Mouse (Mus musculus) CH12.LX (cell line): ENCODE results near the gene Xylb. TPM values are rescaled to one million over a fixed set of nuclear protein-coding genes. Genes with fewer than 3 reads are reported as not detected.
"Not testable (repeated sequence)": the region's sequence is repeated elsewhere in the genome, so short reads cannot be mapped to it uniquely, and the experiment has no call there.

ENCODE experiments used
- DNase-seq: peaks from one replicate; pipeline ENCODE4 v3.0.0-alpha.2; 2013; ENCODE audit errors: extremely low read depth
- H3K27ac ChIP-seq: 2 replicates; pipeline ENCODE4 v1.5.1; 2012; ENCODE audit warnings: low read depth, mild to moderate bottlenecking, control low read depth, moderate library complexity; ENCODE audit not compliant: insufficient read depth
- H3K27me3 ChIP-seq: replicated peaks from 2 replicates; pipeline ENCODE3; 2012; ENCODE audit warnings: inconsistent platforms
- H3K36me3 ChIP-seq, 2 experiments: replicated peaks in 1 of 2; 2 replicates each; pipeline versions ENCODE3 to v1.6.1; 2012; ENCODE audit warnings: inconsistent platforms in 1 of 2, low read length in 1 of 2, mild to moderate bottlenecking in 1 of 2, mixed read lengths in 1 of 2, moderate library complexity in 1 of 2; ENCODE audit not compliant: control insufficient read depth in 1 of 2, insufficient read depth in 1 of 2
- H3K4me1 ChIP-seq, 2 experiments: 2 replicates each; pipeline ENCODE4 v1.6.1; 2012; ENCODE audit warnings: inconsistent platforms in 1 of 2, moderate library complexity in 1 of 2; ENCODE audit not compliant: insufficient read depth in 2 of 2, control insufficient read depth in 1 of 2
- H3K4me2 ChIP-seq: 2 replicates; pipeline ENCODE4 v1.6.1; 2012; ENCODE audit warnings: low read depth, mild to moderate bottlenecking, control low read depth; ENCODE audit not compliant: poor library complexity, insufficient read depth, severe bottlenecking
- H3K4me3 ChIP-seq, 3 experiments: fragments of 150-350 bp in 1 of 3; sonication (generic) in 1 of 3; replicated peaks in 1 of 3; 2 replicates each; pipeline versions ENCODE3 to v1.5.1; 2011 to 2012; ENCODE audit warnings: low read depth in 2 of 3, low read length in 2 of 3, mild to moderate bottlenecking in 2 of 3, moderate library complexity in 2 of 3, control low read depth in 1 of 3, improper control_type of control experiment in 1 of 3, inconsistent platforms in 1 of 3, mixed read lengths in 1 of 3; ENCODE audit not compliant: poor library complexity in 1 of 3
- H3K79me2 ChIP-seq: replicated peaks from 2 replicates; pipeline ENCODE4 v1.6.1; 2012; ENCODE audit warnings: mild to moderate bottlenecking, moderate library complexity; ENCODE audit not compliant: control insufficient read depth, poor library complexity, insufficient read depth, severe bottlenecking; ENCODE audit errors: extremely low read depth
- H3K9ac ChIP-seq: 2 replicates; pipeline ENCODE4 v1.6.1; 2012; ENCODE audit warnings: low read depth, mild to moderate bottlenecking, control low read depth, moderate library complexity; ENCODE audit not compliant: insufficient read depth
- H3K9me3 ChIP-seq: replicated peaks from 2 replicates; pipeline ENCODE3; 2012; ENCODE audit warnings: low read length, inconsistent platforms, mixed read lengths
- CTCF ChIP-seq, 2 experiments: IDR thresholded peaks in 1 of 2; conservative IDR thresholded peaks in 1 of 2; 2 replicates each; pipeline ENCODE4 v1.5.1; 2011 to 2012; ENCODE audit warnings: low read depth in 2 of 2, low read length in 2 of 2, improper control_type of control experiment in 1 of 2, inconsistent platforms in 1 of 2, mild to moderate bottlenecking in 1 of 2, moderate library complexity in 1 of 2
- E2F4 ChIP-seq: IDR thresholded peaks from 2 replicates; pipeline ENCODE4 v1.6.1; 2011; ENCODE audit warnings: low read depth, low read length, improper control_type of control experiment; ENCODE audit not compliant: insufficient replicate concordance
- ETS1 ChIP-seq: conservative IDR thresholded peaks from 2 replicates; pipeline ENCODE4 v1.6.1; 2012; ENCODE audit warnings: low read depth, mild to moderate bottlenecking, inconsistent platforms, low read length, improper control_type of control experiment, moderate library complexity
- JUN ChIP-seq: IDR thresholded peaks from 2 replicates; pipeline ENCODE4 v1.6.1; 2011; ENCODE audit warnings: low read depth, mild to moderate bottlenecking, low read length, improper control_type of control experiment, moderate library complexity; ENCODE audit not compliant: insufficient read depth
- JUND ChIP-seq: conservative IDR thresholded peaks from 2 replicates; pipeline ENCODE4 v1.6.1; 2011; ENCODE audit warnings: low read depth, low read length, improper control_type of control experiment
- KAT2A ChIP-seq: IDR thresholded peaks from 2 replicates; pipeline ENCODE4 v1.6.1; 2012; ENCODE audit warnings: low read length, improper control_type of control experiment, inconsistent platforms; ENCODE audit not compliant: insufficient replicate concordance
- MAFK ChIP-seq: IDR thresholded peaks from 2 replicates; pipeline ENCODE4 v1.6.1; 2011; ENCODE audit warnings: low read length, improper control_type of control experiment; ENCODE audit not compliant: insufficient replicate concordance
- MAZ ChIP-seq: IDR thresholded peaks from 2 replicates; pipeline ENCODE4 v1.6.1; 2012; ENCODE audit warnings: low read depth, mild to moderate bottlenecking, inconsistent platforms, low read length, improper control_type of control experiment, moderate library complexity
- NRF1 ChIP-seq: IDR thresholded peaks from 2 replicates; pipeline ENCODE4 v1.6.1; 2014; ENCODE audit warnings: low read depth, mild to moderate bottlenecking, inconsistent platforms, low read length, improper control_type of control experiment, moderate library complexity
- POLR2AphosphoS2 ChIP-seq: IDR thresholded peaks from 2 replicates; pipeline ENCODE4 v1.6.1; 2011; ENCODE audit warnings: low read depth, low read length, improper control_type of control experiment
- SMC3 ChIP-seq: IDR thresholded peaks from 2 replicates; pipeline ENCODE4 v1.6.1; 2011; ENCODE audit warnings: low read depth, low read length, improper control_type of control experiment
- TBP ChIP-seq: conservative IDR thresholded peaks from 2 replicates; pipeline ENCODE4 v1.6.1; 2011; ENCODE audit warnings: low read depth, low read length, improper control_type of control experiment
- TCF12 ChIP-seq: IDR thresholded peaks from 2 replicates; pipeline ENCODE4 v1.6.1; 2014; ENCODE audit warnings: low read depth, mild to moderate bottlenecking, inconsistent platforms, low read length, improper control_type of control experiment
- UBTF ChIP-seq: IDR thresholded peaks from 2 replicates; pipeline ENCODE4 v1.6.1; 2012; ENCODE audit warnings: low read depth, mild to moderate bottlenecking, inconsistent platforms, low read length, improper control_type of control experiment, moderate library complexity
- dilution Hi-C: fragments of 300-500 bp; cut with MboI; formaldehyde crosslinking; loops from 2 replicates; pipeline ENCODE4 v1.14.3; 2020; ENCODE audit warnings: low sequenced_read_pairs; ENCODE audit not compliant: extremely low pct_unique_long_range_greater_than_20kb, extremely low pct_ligation_motif_present
- in situ Hi-C: fragments of 300-500 bp; cut with MboI; formaldehyde crosslinking; loops from 3 replicates; pipeline ENCODE4 v1.14.3; 2019; ENCODE audit warnings: low sequenced_read_pairs, low pct_ligation_motif_present, low pct_unique_long_range_greater_than_20kb, mixed read lengths
- polyA plus RNA-seq: library from polyadenylated mRNA; unstranded; fragments of >175 nt; gene quantifications from 2 replicates; pipeline ENCODE4 v1.2.1, GENCODE M21; 2012; ENCODE audit warnings: low read depth; ENCODE audit not compliant: insufficient read length
- total RNA-seq, 2 experiments: library from RNA; depleted of rRNA; stranded (reverse); fragments of 300-350 nt in 1 of 2; fragments of >200 nt in 1 of 2; gene quantifications; 2 replicates each; pipeline ENCODE4 v1.2.3; 2012 to 2014

Gene Xylb
- total and polyA plus RNA-seq, 3 experiments: 2.5 to 7.1 (median 4.8) TPM

GRCm38 (mm10) chr9:119370770-119371169, 13.6 kb downstream of the Xylb start:
- TF ChIP-seq SMC3 (peak; percentile 14; the same call in 1 of the 2 replicates), CTCF (conservative IDR thresholded peaks at IDR 0.05 in 1 of 2, IDR thresholded peaks at IDR 0.05 in 1 of 2; ENCODE audit: low read depth in 2 of 2, low read length in 2 of 2) (peak in 1 of 2 experiments; percentile 54; a peak in 2 of 4 replicates)
- dilution Hi-C loops, H3K9ac ChIP-seq, H3K4me2 ChIP-seq, H3K4me3 ChIP-seq, H3K79me2 ChIP-seq, H3K27me3 ChIP-seq, in situ Hi-C loops, H3K27ac ChIP-seq, H3K4me1 ChIP-seq, DNase-seq, H3K9me3 ChIP-seq: not testable (repeated sequence)
- H3K36me3 ChIP-seq: peaks cover 26 to 37% of the 10 kb centered on the region in 2 experiments

- DNase-seq: no peak
- in situ Hi-C loops (no loop called here), dilution Hi-C loops (no loop called here)
- Histone ChIP-seq H3K4me2 (no peak overlapping the region), H3K27me3 (no peaks in the 10 kb centered on the region), H3K4me1 (0 out of 4 replicates have a peak, but pooled peaks cover 0 to 3% of the 10 kb centered on the region in 2 experiments), H3K9me3 (no peaks in the 10 kb centered on the region), H3K4me3 (no peak overlapping the region), H3K27ac (no peak overlapping the region), H3K36me3 (peaks cover 26 to 35% of the 10 kb centered on the region in 2 experiments), H3K9ac (no peak overlapping the region), H3K79me2 (no peaks in the 10 kb centered on the region)
- no peak for TF ChIP-seq MAFK
- TF ChIP-seq TCF12: no peak
- no peak for TF ChIP-seq JUND
- no peak for TF ChIP-seq JUN
- no peak for TF ChIP-seq TBP
- TF ChIP-seq UBTF: no peak
These were observed 14.1 kb downstream of the Xylb start for GRCm38 (mm10) chr9:119371251-119371650.

GRCm38 (mm10) chr9:119375008-119375407, 17.8 kb downstream of the Xylb start:
- H3K79me2 ChIP-seq: no peaks in the 10 kb centered on the region
- no peak for DNase-seq
- in situ Hi-C loops: no loop called here
- H3K9ac ChIP-seq: no peak overlapping the region
- no peak overlapping the region for H3K4me2 ChIP-seq
- no peak for TF ChIP-seq E2F4
- TF ChIP-seq NRF1: no peak
- no peak for TF ChIP-seq MAZ
- no peak for TF ChIP-seq KAT2A
- no peak for TF ChIP-seq MAFK
- no peak for TF ChIP-seq POLR2AphosphoS2
- no peak for TF ChIP-seq ETS1
- TF ChIP-seq, all 38 proteins: peak for 0
- H3K9me3 ChIP-seq: no peaks in the 10 kb centered on the region
- no peak overlapping the region for H3K4me3 ChIP-seq
- peaks cover 13 to 22% of the 10 kb centered on the region in 2 experiments for H3K36me3 ChIP-seq
- H3K27ac ChIP-seq: no peak overlapping the region
- H3K4me1 ChIP-seq: peaks cover 0 to 8% of the 10 kb centered on the region in 2 experiments; a peak in 1 of 4 replicates
- dilution Hi-C loops: no loop called here
- H3K27me3 ChIP-seq: no peaks in the 10 kb centered on the region
